Mouse (Mus musculus) midbrain, embryonic 15.5 days (tissue): ENCODE data around the gene Hcfc2. TPM values are rescaled to one million over a fixed set of nuclear protein-coding genes. Genes with fewer than 3 reads are reported as not detected.

Experiments
- ATAC-seq: fragments of 200-750 bp; cut with Nextera tagmentation; replicated peaks from 2 replicates; pipeline ENCODE4 v1.8.0; 2017; ENCODE audit warnings: moderate TSS enrichment
- H3K27ac ChIP-seq: fragments of 300-500 bp; sonication (generic); 2 replicates; pipeline ENCODE4 v1.5.1; 2015; ENCODE audit warnings: mild to moderate bottlenecking, inconsistent platforms
- H3K27me3 ChIP-seq: fragments of 300-500 bp; sonication (generic); replicated peaks from 2 replicates; pipeline ENCODE4 v1.6.1; 2015; ENCODE audit warnings: inconsistent platforms
- H3K36me3 ChIP-seq: fragments of 300-500 bp; sonication (generic); replicated peaks from 2 replicates; pipeline ENCODE4 v1.6.1; 2015; ENCODE audit warnings: inconsistent platforms
- H3K4me1 ChIP-seq: fragments of 300-500 bp; sonication (generic); 2 replicates; pipeline ENCODE4 v1.6.1; 2015; ENCODE audit warnings: inconsistent platforms
- H3K4me2 ChIP-seq: fragments of 300-500 bp; sonication (generic); 2 replicates; pipeline ENCODE4 v1.6.1; 2015; ENCODE audit warnings: inconsistent platforms, mild to moderate bottlenecking, moderate library complexity
- H3K4me3 ChIP-seq: fragments of 300-500 bp; sonication (generic); 2 replicates; pipeline ENCODE4 v1.5.1; 2015; ENCODE audit warnings: mild to moderate bottlenecking, inconsistent platforms
- H3K9ac ChIP-seq: fragments of 300-500 bp; sonication (generic); 2 replicates; pipeline ENCODE4 v1.6.1; 2015; ENCODE audit warnings: mild to moderate bottlenecking, inconsistent platforms
- H3K9me3 ChIP-seq: fragments of 300-500 bp; sonication (generic); 2 replicates; pipeline ENCODE4 v1.6.1; 2016; ENCODE audit warnings: inconsistent platforms
- WGBS: fragments of 180-500 bp; shearing (Covaris S2); methylation state at CpG from one replicate; pipeline ENCODE4 v1.1.7; 2015; ENCODE audit warnings: mixed read lengths; 5-methylcytosine and 5-hydroxymethylcytosine counted together
- polyA plus RNA-seq: library from polyadenylated mRNA; unstranded; fragments of >200 nt; fragmentation: Nextera tagmentation; extraction: Ambion mirVana; gene quantifications from 2 replicates; pipeline ENCODE4 v1.2.1, GENCODE M21; 2015

Hcfc2 gene
- polyA plus RNA-seq, 1 experiment from 2014 or later, result 45.8 TPM

- WGBS, result 74% methylated on average over 9 of the region's 9 CpGs
- ATAC-seq, result no peak
- Histone ChIP-seq H3K27me3 (no peaks in the 10 kb centered on the region), H3K27ac (no peak overlapping the region), H3K4me3 (0 out of 2 replicates have a peak overlapping the region, but pooled peaks have one; percentile 5), H3K36me3 (peaks cover 3% of the 10 kb centered on the region), H3K9ac (peak overlapping the region; percentile 28; the same call in 1 of the 2 replicates), H3K9me3 (no peaks in the 10 kb centered on the region), H3K4me2 (peak overlapping the region; percentile 39), H3K4me1 (peaks cover 59% of the 10 kb centered on the region)
Observed at GRCm38 (mm10) chr10:82761037-82761811, 65.3 kb downstream of the Hcfc2 start.

- Histone ChIP-seq H3K36me3 (no peaks in the 10 kb centered on the region; the same call in none of the 2 replicates), H3K4me1 (peaks cover 50% of the 10 kb centered on the region), H3K9me3 (no peaks in the 10 kb centered on the region), H3K27me3 (no peaks in the 10 kb centered on the region), H3K4me3 (peak overlapping the region; percentile 84), H3K27ac (peak overlapping the region; percentile 100), H3K9ac (peak overlapping the region; percentile 99), H3K4me2 (peak overlapping the region; percentile 70)
- under 1% methylated on average over 48 of the region's 48 CpGs for WGBS
- ATAC-seq, result peak; percentile 62
Observed at GRCm38 (mm10) chr10:82762756-82763681, 67.1 kb downstream of the Hcfc2 start.

GRCm38 (mm10) chr10:82763840-82764631, 68.1 kb downstream of the Hcfc2 start, which contains the start of gene Nfyb:
Gene Nfyb (minus strand): TSS chr10:82764144.
- Histone ChIP-seq H3K27ac (peak within 1 kb of the TSS; percentile 100), H3K27me3 (no peaks in the 10 kb centered on the region), H3K9ac (peak within 1 kb of the TSS; percentile 99), H3K4me1 (peaks cover 41% of the 10 kb centered on the region), H3K9me3 (no peaks in the 10 kb centered on the region), H3K4me3 (peak within 1 kb of the TSS; percentile 84), H3K4me2 (peak within 1 kb of the TSS; percentile 70), H3K36me3 (no peaks in the 10 kb centered on the region; the same call in 1 of the 2 replicates)
- peak; percentile 95 for ATAC-seq
- WGBS, result 1% methylated on average over 63 of the region's 68 CpGs

- Histone ChIP-seq H3K36me3 (no peaks in the 10 kb centered on the region), H3K4me1 (peaks cover 6% of the 10 kb centered on the region; the same call in 1 of the 2 replicates), H3K27ac (no peak overlapping the region), H3K4me3 (no peak overlapping the region), H3K9ac (no peak overlapping the region), H3K9me3 (no peaks in the 10 kb centered on the region), H3K27me3 (no peaks in the 10 kb centered on the region), H3K4me2 (no peak overlapping the region)
- WGBS, result 26% methylated on average over 9 of the region's 9 CpGs
- ATAC-seq, result no peak
Observed at GRCm38 (mm10) chr10:82768901-82769300, 72.9 kb downstream of the Hcfc2 start.

GRCm38 (mm10) chr10:82770713-82771112, 74.8 kb downstream of the Hcfc2 start:
- Histone ChIP-seq H3K27me3 (no peaks in the 10 kb centered on the region), H3K27ac (no peak overlapping the region), H3K4me1 (no peaks in the 10 kb centered on the region), H3K4me2 (no peak overlapping the region), H3K9me3 (no peaks in the 10 kb centered on the region), H3K36me3 (no peaks in the 10 kb centered on the region), H3K9ac (no peak overlapping the region), H3K4me3 (no peak overlapping the region)
- no peak for ATAC-seq
- 90% methylated on average over 2 of the region's 2 CpGs for WGBS

GRCm38 (mm10) chr10:82771595-82772170, 75.7 kb downstream of the Hcfc2 start:
- 67% methylated on average over 9 of the region's 9 CpGs for WGBS

GRCm38 (mm10) chr10:82774841-82775240, 78.9 kb downstream of the Hcfc2 start:
- WGBS, result 91% methylated on average over 5 of the region's 5 CpGs
- Histone ChIP-seq H3K4me1 (0 out of 2 replicates have a peak, but pooled peaks cover 4% of the 10 kb centered on the region), H3K4me3 (no peak overlapping the region), H3K36me3 (no peaks in the 10 kb centered on the region), H3K9me3 (no peaks in the 10 kb centered on the region), H3K27ac (no peak overlapping the region), H3K4me2 (no peak overlapping the region), H3K27me3 (no peaks in the 10 kb centered on the region), H3K9ac (no peak overlapping the region)
- no peak for ATAC-seq

More at GRCm38 (mm10) chr10:82771595-82772170, 75.7 kb downstream of the Hcfc2 start:
- no peaks in the 10 kb centered on the region for H3K9me3 ChIP-seq
- no peak overlapping the region for H3K4me3 ChIP-seq
- no peaks in the 10 kb centered on the region for H3K36me3 ChIP-seq
- H3K4me1 ChIP-seq, result no peaks in the 10 kb centered on the region
- H3K9ac ChIP-seq, result no peak overlapping the region
- no peak for ATAC-seq
- H3K27me3 ChIP-seq, result no peaks in the 10 kb centered on the region
- no peak overlapping the region for H3K4me2 ChIP-seq
- no peak overlapping the region for H3K27ac ChIP-seq

GRCm38 (mm10) chr10:82777075-82777474, 81.1 kb downstream of the Hcfc2 start:
- Histone ChIP-seq H3K36me3 (no peaks in the 10 kb centered on the region), H3K27ac (no peak overlapping the region), H3K9ac (no peak overlapping the region), H3K4me3 (no peak overlapping the region), H3K27me3 (no peaks in the 10 kb centered on the region), H3K4me1 (0 out of 2 replicates have a peak, but pooled peaks cover 4% of the 10 kb centered on the region), H3K9me3 (no peaks in the 10 kb centered on the region), H3K4me2 (no peak overlapping the region)
- ATAC-seq, result no peak
- WGBS, result 54% methylated on average over 2 of the region's 2 CpGs

GRCm38 (mm10) chr10:82777886-82778285, 81.9 kb downstream of the Hcfc2 start:
- Histone ChIP-seq H3K4me2 (no peak overlapping the region), H3K27me3 (no peaks in the 10 kb centered on the region), H3K27ac (no peak overlapping the region), H3K9me3 (no peaks in the 10 kb centered on the region), H3K4me3 (no peak overlapping the region), H3K36me3 (no peaks in the 10 kb centered on the region), H3K9ac (no peak overlapping the region), H3K4me1 (0 out of 2 replicates have a peak, but pooled peaks cover 4% of the 10 kb centered on the region)
- no peak for ATAC-seq
- 37% methylated on average over 13 of the region's 13 CpGs for WGBS

GRCm38 (mm10) chr10:82778791-82779549, 83.0 kb downstream of the Hcfc2 start:
- Histone ChIP-seq H3K27me3 (no peaks in the 10 kb centered on the region), H3K36me3 (no peaks in the 10 kb centered on the region), H3K4me3 (no peak overlapping the region), H3K4me2 (no peak overlapping the region), H3K9me3 (no peaks in the 10 kb centered on the region), H3K9ac (no peak overlapping the region), H3K4me1 (0 out of 2 replicates have a peak, but pooled peaks cover 4% of the 10 kb centered on the region), H3K27ac (no peak overlapping the region)
- ATAC-seq, result no peak
- WGBS, result 77% methylated on average over 8 of the region's 8 CpGs

- no peaks in the 10 kb centered on the region for H3K36me3 ChIP-seq
- H3K27ac ChIP-seq, result no peak overlapping the region
- H3K9ac ChIP-seq, result no peak overlapping the region
- H3K4me2 ChIP-seq, result no peak overlapping the region
- no peaks in the 10 kb centered on the region for H3K9me3 ChIP-seq
- WGBS, result 98% methylated on average over 14 of the region's 14 CpGs
- ATAC-seq, result no peak
- 0 out of 2 replicates have a peak, but pooled peaks cover 4% of the 10 kb centered on the region for H3K4me1 ChIP-seq
- no peak overlapping the region for H3K4me3 ChIP-seq
- H3K27me3 ChIP-seq, result no peaks in the 10 kb centered on the region
Observed at GRCm38 (mm10) chr10:82779831-82780230, 83.9 kb downstream of the Hcfc2 start.
